Mouse (Mus musculus) embryonic fibroblast, embryonic 13.5 days (primary cell): Measurements from ENCODE around the gene Col6a3.

Experiments used
- CTCF ChIP-seq: IDR thresholded peaks from 2 replicates; pipeline ENCODE4 v1.5.1; 2011; ENCODE audit warnings: mild to moderate bottlenecking, control low read depth, low read length, moderate library complexity, borderline replicate concordance; ENCODE audit not compliant: insufficient read depth
- POLR2A ChIP-seq: IDR thresholded peaks from 2 replicates; pipeline ENCODE4 v1.6.1; 2011; ENCODE audit warnings: low read depth, mild to moderate bottlenecking, control low read depth, low read length, moderate library complexity

GRCm38 (mm10) chr1:90723754-90724153 is 120.0 kb downstream of the Col6a3 start:
- TF ChIP-seq POLR2A (no peak), CTCF (no peak)
